Mouse (Mus musculus) kidney, postnatal 25 days (tissue): Measurements from ENCODE around the gene Rtn4rl2.

Experiments
- DNase-seq, 2 experiments: peaks; one replicate each; pipeline ENCODE4 v3.0.0; 2021; ENCODE audit warnings: mixed read lengths in 2 of 2

Rtn4rl2 gene

DNA sequence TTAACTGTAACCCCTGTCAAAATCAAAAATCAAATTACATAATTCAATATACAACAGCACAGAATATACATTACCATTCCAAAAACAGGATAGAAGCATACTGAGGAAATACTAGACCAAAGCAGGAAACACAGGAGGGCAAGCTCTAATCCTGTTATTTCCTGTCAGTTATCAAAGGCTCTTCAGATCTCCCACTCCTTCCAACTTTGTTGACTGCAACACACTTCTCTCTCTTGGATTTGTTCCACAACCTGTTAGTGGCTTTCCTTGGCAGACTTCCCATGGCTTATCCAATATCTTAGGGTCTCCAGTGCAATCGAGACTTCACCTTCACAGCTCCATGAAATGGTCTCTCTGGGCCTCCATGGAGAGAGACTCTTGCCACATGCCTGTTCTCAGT is 41.3 kb downstream of the Rtn4rl2 start:
- DNase-seq = no peak

GRCm38 (mm10) chr2:84843654-84844053 is 42.9 kb downstream of the Rtn4rl2 start:
- DNase-seq = no peak

DNA sequence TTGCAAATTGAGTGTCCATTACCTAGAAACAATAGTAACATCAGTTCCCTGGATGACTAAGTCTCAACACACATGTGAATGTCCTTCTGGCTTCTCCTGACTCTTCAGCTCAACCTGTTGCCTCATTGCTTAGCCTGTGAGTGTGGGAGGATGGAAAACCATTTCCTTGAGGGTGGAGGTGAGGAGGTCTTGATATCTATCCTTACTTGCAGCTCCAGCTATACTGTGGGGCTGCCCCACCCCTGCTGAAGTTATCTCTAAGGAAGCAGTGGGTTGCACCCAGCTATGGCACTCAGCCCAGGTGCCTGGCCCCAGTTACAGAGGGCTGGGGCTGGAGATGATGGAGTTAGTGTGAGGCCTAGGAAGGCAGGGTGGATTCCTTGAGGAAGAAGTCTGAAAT is 44.6 kb downstream of the Rtn4rl2 start:
- peak in 1 of 2 experiments; percentile 32 for DNase-seq

- DNase-seq = no peak
Measured at GRCm38 (mm10) chr2:84840748-84841563, 45.6 kb downstream of the Rtn4rl2 start.

GRCm38 (mm10) chr2:84840016-84840747 is 46.3 kb downstream of the Rtn4rl2 start:
- DNase-seq = peak; percentile 67 to 73

GRCm38 (mm10) chr2:84838993-84839980 is 47.2 kb downstream of the Rtn4rl2 start:
- DNase-seq = peak; percentile 8 to 41

DNA sequence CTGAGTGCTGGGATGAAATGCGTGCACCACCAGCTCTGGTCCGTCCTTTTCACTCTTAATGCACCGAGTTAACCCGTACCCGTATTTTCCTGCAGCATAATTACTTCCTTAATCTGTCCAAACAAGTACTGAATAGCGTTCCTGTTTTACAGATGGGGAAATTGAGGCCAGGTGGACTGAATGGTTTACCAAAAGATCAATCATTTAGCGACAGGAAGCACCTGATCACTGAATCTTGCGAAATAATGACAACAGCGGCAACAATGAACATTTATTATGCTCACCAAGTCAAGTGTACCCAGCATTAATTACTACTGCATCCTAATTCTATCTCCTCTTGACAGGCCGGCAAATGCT is 47.9 kb downstream of the Rtn4rl2 start, which contains the start of gene Slc43a1:
Slc43a1 (plus strand) TSS at position 258 of the 357 bp plus-strand sequence.
- DNase-seq = no peak

GRCm38 (mm10) chr2:84837817-84838592 is 48.5 kb downstream of the Rtn4rl2 start:
- DNase-seq = peak in 1 of 2 experiments; percentile 28

- peak in 1 of 2 experiments; percentile 13 for DNase-seq
Measured at GRCm38 (mm10) chr2:84837107-84837506, 49.4 kb downstream of the Rtn4rl2 start.

DNA sequence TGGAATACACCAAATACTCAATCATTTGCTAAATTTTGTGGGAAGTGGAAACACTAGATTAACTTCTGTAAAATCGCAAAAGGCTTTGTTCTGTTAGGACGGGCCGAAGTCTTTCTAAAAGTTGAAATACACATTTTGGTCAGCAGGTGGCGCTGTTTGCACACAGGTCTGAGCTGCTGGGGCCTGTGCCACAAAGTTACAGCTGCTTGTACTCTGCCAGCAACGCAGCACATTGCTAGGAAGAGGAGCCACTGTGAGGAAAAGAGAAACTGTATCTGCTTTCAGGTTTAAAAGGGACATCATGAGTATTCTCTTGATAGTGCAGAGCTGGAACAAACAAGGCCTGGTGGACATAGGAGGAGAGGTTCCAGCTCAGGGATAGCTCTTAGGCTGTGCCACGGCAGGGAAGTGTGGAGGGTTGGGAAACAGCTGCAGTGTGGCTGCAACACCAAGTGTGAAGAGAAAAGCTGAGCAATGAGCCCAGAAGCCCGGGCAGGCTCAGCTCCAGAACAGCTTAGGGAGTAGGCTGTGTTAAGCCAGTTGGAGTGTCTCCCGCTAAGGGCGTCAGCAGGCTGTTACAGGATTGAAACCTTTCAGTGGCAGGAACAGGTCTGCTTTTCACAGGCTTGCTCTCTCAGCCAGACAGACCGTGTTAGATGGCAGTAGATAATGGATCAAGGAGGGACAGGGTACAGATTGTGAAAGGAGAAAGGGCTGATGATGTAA is 54.7 kb downstream of the Rtn4rl2 start:
- DNase-seq = peak; percentile 81 to 92

DNA sequence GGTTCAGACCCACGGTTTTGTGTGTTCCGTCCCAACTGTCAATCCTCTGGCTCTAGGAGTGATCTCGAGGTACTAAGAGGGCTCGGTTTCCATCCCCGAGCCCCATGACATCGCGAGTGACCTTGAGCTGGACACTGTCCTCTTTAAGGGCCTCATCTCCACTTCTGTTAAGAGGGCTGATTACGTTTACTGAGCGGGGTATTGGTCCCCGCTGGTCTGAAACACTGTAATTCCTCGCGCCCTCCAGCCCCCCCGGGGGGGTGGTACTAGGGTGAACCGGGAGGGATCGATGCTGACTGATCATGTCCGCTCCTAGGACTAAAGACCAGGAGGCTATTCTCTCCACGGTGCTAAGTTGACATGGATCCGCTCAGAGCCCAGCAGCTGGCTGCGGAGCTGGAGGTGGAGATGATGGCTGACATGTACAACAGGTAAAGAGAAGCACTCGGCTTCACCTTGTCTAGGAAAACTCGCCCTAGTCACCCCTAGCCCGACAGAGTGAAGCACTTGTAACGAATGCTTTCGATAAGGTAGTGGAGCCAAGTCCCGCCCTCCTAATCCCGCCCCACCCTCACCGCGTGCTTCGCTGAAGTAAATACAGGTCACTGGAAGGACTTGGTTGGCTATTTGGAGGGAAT is 59.1 kb downstream of the Rtn4rl2 start:
- peak; percentile 58 to 66 for DNase-seq

GRCm38 (mm10) chr2:84826488-84827282 is 59.8 kb downstream of the Rtn4rl2 start, which contains the start of gene Timm10:
TSS of gene Timm10 (plus strand) at chr2:84826997.
- DNase-seq = peak; percentile 87 to 94

DNA sequence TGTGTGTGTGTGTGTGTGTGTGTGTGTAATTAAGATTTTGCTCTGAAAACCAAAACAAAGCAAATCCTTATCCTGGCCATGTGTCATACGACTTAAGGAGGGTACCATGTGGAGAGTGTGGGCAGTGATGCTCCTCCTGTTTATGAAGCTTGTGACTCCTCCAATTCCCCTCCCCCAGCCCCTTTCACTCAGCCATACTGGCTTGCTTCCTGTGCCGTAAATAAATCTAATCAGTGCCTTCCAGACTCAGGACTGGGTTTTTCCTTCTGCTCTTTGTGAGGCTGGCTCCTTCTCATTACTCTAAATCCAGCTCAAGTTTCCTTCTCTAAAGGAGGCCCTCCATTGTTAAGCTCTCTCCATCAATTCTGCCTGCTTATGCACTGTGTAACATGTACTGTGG is 63.3 kb downstream of the Rtn4rl2 start:
- DNase-seq = no peak

- no peak for DNase-seq
Measured at GRCm38 (mm10) chr2:84822552-84822951, 64.0 kb downstream of the Rtn4rl2 start, which contains the start of gene Smtnl1. TSS of gene Smtnl1 (minus strand) at chr2:84822652.
